ENCODE assay signal across 8 mouse cellular contexts in genomic region chr11:88251972-88252766, GRCm38 (mm10). TPM values are rescaled to one million over a fixed set of nuclear protein-coding genes. Genes with fewer than 3 reads are reported as not detected.
DNase-seq lines count a peak whose midpoint lies in the region; ATAC-seq lines count a peak whose summit lies in the region.

No protein-coding gene starts in this region.

- no peaks in the 10 kb centered on the region for H3K9me3 ChIP-seq in intestine, embryonic 16.5 days (ENCODE audit: control insufficient read depth, low read length)
- no peaks in the 10 kb centered on the region for H3K9me3 ChIP-seq in midbrain, embryonic 10.5 days (replicated peaks)

- H3K4me3 ChIP-seq in intestine, embryonic 16.5 days (ENCODE audit: low read length), result no peak overlapping the region
- H3K4me3 ChIP-seq in midbrain, embryonic 10.5 days, result peak overlapping the region; percentile 34

- H3K4me1 ChIP-seq in intestine, embryonic 16.5 days (ENCODE audit: control insufficient read depth, insufficient read depth, low read length), result peaks cover 9% of the 10 kb centered on the region; the same call in 1 of the 2 replicates
- peaks cover 77% of the 10 kb centered on the region for H3K4me1 ChIP-seq in midbrain, embryonic 10.5 days

- H3K36me3 ChIP-seq in intestine, embryonic 16.5 days (ENCODE audit: control insufficient read depth, insufficient read depth, low read length), result no peaks in the 10 kb centered on the region
- peaks cover 5% of the 10 kb centered on the region for H3K36me3 ChIP-seq in midbrain, embryonic 10.5 days

- no peaks in the 10 kb centered on the region for H3K27me3 ChIP-seq in intestine, embryonic 16.5 days (replicated peaks; ENCODE audit: control insufficient read depth, insufficient read depth, low read length)
- peaks cover 22% of the 10 kb centered on the region for H3K27me3 ChIP-seq in midbrain, embryonic 10.5 days (ENCODE audit: low read depth, poor library complexity, severe bottlenecking)

- H3K27ac ChIP-seq in intestine, embryonic 16.5 days (ENCODE audit: low read length), result no peak overlapping the region
- H3K27ac ChIP-seq in midbrain, embryonic 10.5 days (replicated peaks), result peak overlapping the region; percentile 93

- 14% methylated on average over 22 of the region's 22 CpGs for WGBS in intestine, embryonic 16.5 days
- WGBS in midbrain, embryonic 10.5 days, result 15% methylated on average over 22 of the region's 22 CpGs

- H3K4me2 ChIP-seq in intestine, embryonic 16.5 days (ENCODE audit: low read depth, low read length), result peak overlapping the region; percentile 42

- H3K9ac ChIP-seq in intestine, embryonic 16.5 days (ENCODE audit: low read depth, low read length), result 0 out of 2 replicates have a peak overlapping the region, but pooled peaks have one; percentile 24

- peak; percentile 89 for ATAC-seq in intestine, embryonic 16.5 days

- DNase-seq in adrenal gland, adult 18-20 months (ENCODE audit: low spot score in 2 of 2), result peak; percentile 92 to 94
- peak; percentile 90 for DNase-seq in embryo, embryonic 11 days
- DNase-seq in gastrocnemius, postnatal 4 days (ENCODE audit: low spot score in 2 of 2), result peak; percentile 85
- DNase-seq in left cerebral cortex, postnatal 25 days (ENCODE audit: low spot score in 2 of 2), result peak; percentile 75
- DNase-seq in midbrain, embryonic 10.5 days (ENCODE audit: low spot score), result peak; percentile 91
- peak; percentile 79 for DNase-seq in right cerebral cortex, postnatal 25 days
- peak; percentile 69 to 80 for DNase-seq in urinary bladder, postnatal 36 days (ENCODE audit: low spot score in 2 of 2)

- intact Hi-C loops in left cerebral cortex, postnatal 25 days (cut with DNase I), result loop anchor here (1.0 to 5.0 kb wide), 3 partner anchors 160 to 571 kb away; no protein-coding TSS in a partner anchor

RNA-seq across cellular contexts. Expression of gene Ccdc182, which starts 41.7 kb away (rescaled TPM):
- total RNA-seq in adrenal gland, adult 18-20 months (2021), result not detected
- not detected for total RNA-seq in gastrocnemius, postnatal 4 days (2021)
- not detected in 2 replicates for polyA plus RNA-seq in intestine, embryonic 16.5 days (2015; fragmentation: Nextera tagmentation; extraction: Ambion mirVana)
- not detected for total RNA-seq in left cerebral cortex, postnatal 25 days (2021)
- polyA plus RNA-seq in midbrain, embryonic 10.5 days (2016; fragmentation: Nextera tagmentation; extraction: Ambion mirVana), result 4.7 and 6.0 TPM in 2 replicates

RNA-seq across cellular contexts. Expression of gene Mrps23, which starts 48.0 kb away (rescaled TPM):
- 100 to 1,000 TPM; 173 to 206 TPM for total RNA-seq in adrenal gland, adult 18-20 months (2021)
- 100 to 1,000 TPM in 1 of 2 experiments, 10 to 100 TPM in 1; 97.6 to 102 TPM for total RNA-seq in gastrocnemius, postnatal 4 days (2021)
- polyA plus RNA-seq in intestine, embryonic 16.5 days (2015; fragmentation: Nextera tagmentation; extraction: Ambion mirVana), result 56.3 and 63.9 TPM in 2 replicates
- 10 to 100 TPM; 73.6 to 74.5 TPM for total RNA-seq in left cerebral cortex, postnatal 25 days (2021)
- polyA plus RNA-seq in midbrain, embryonic 10.5 days (2016; fragmentation: Nextera tagmentation; extraction: Ambion mirVana), result 70.6 and 78.8 TPM in 2 replicates
